Mouse (Mus musculus): ENCODE results near the gene Ppa1.

The Ppa1 gene

DNA sequence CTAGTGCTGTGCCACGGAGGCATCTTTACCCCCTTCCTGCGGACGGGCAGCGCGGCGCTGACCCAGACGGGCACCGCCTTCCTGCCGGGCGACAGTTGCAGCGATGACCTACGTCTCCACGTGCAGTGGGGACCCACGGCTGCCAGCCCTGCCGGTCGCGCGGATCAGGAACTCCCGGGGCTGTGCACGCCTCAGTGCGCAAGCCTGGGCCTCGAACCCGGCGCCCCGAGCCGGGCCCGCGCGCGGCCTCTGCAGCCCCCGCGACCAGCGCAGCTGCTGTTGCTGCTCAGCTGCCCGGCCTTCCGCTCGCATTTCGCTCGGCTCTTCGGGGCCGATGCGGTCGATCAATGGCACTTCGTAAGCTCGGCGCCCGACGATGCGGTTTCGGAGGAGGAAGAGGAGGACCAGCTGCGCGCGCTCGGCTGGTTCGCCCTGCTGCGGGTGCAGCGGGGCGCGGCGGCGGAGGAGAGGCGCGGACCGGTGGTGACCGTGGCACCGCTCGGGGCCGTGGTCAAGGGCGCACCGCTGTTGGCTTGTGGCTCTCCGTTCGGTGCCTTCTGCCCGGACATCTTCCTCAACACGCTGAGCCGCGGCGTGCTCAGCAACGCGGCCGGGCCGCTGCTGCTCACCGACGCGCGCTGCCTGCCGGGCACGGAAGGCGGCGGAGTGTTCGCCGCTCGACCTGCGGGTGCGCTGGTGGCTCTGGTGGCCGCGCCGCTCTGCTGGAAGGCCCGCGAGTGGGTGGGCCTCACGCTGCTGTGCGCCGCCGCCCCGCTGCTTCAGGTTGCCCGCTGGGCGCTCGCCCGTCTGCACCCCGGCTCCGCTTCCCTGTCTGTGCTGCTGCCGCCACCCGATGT lies 47.6 kb downstream of the Ppa1 start:
- DNase-seq (ENCODE audit: low read depth, low spot score) = no peak

DNA sequence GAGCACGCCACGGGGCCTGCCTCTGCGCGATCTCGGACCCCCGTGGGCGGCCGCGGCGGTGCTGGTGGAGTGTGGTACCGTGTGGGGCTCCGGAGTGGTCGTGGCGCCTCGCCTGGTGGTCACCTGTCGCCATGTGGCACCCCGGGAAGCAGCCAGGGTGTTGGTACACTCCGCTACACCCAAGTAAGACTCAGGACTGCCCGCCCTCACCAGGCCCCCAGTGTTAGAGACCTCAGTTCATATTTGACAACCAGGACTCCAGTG lies 48.1 kb downstream of the Ppa1 start:
- DNase-seq (ENCODE audit: low read depth, low spot score) = no peak

DNA sequence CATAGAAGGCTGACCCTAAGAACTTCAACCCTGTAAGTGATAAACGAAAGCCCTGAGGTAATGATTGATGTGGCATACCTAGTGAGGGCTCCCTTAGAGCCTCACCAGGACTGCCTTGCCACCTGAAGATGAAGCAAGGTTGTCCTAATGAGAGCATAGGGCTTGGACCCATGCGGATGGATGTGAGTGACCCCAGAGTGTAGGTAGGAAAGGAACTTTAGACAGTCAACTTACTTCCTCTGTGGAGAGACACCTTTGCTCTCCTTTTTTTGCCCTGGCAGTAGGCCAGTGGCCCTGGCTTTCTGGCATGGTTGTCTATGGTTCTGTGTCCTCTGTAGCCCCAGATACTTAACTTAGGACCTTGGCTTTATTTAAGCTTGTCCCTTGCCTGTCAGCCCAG lies 48.7 kb downstream of the Ppa1 start:
- no peak for DNase-seq (ENCODE audit: low read depth, low spot score)

DNA sequence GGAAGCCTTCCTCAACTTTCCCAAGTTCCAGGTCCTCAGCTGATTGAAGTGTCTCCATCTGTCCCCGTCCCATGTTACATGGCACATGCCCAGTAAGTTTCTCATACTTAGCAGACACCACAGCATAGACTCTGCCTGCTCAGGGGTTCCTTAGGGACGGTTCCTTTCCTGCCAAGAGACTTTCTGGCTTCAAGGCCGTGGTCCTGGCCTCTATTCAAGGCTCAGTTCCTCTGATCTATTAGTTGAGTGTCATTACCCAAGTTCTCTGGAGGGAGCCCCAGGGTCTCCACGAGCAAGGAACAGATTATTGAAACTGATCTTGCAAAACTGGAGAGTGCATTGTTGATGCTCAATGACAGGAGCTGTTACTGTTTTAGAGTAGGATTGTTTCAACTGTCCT lies 56.3 kb downstream of the Ppa1 start:
- DNase-seq (ENCODE audit: low read depth, low spot score) = no peak

DNA sequence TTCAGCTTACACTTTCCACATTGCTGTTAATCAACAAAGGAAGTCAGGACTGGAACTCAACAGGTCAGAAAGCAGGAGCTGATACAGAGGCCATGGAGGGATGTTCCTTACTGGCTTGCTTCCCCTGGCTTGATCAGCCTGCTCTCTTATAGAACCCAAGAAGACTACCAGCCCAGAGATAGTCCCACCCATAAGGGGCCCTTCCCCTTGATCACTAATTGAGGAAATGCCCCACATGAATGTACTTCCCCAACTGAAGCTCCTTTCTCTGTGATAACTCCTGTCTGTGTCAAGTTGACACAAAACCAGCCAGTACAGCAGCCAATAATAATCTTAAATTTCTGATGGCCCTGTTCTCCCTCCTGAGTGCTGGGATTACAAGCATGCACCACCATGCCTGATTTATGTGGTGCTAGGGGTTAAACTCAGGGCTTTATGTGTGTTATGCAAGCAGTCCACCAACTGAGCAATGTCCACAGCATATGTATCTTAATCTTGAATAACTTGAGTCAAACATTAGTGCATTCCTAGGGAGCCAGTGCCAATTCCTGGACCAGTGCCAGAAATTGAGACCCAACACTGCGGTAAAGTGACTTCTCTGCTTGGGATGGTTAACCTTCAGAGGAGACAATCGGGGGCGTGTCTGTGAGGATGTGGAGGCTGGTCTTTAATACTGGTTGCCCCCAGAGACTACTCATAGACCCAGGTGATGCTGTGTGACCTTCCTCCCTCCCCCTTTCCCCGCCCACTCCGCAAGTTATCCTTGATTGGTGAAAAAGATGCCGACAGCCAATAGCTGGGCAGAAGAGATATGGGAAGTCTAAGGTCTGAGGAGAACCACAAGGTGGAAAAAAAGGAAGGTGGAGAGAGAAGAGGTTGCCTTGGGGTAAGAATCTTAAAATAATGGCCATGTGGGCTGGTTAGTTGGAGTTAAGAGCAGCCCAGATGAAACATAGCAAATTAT lies 58.3 kb downstream of the Ppa1 start:
- DNase-seq (ENCODE audit: low read depth, low spot score) = no peak

DNA sequence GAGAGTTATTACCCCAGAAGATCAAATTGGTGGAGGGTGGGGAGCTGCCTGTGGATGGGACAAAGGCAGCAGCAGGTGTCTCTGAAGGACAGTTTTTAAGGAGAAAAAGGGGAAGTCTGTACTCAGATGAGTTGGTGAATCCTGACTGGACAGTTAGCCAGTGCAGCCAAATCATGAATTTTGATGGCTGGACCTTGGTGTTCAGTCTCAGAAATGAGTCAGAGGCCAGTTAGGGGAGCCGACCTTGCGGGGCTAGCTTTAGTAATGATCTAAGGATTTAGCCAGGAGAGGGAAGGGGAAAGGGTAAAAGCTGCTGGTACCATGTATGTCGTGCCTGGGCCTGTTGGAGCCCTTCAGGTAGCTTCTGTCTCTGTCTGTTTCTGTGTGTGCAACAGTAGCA lies 65.2 kb downstream of the Ppa1 start:
- no peak for DNase-seq (ENCODE audit: low read depth, low spot score)

DNA sequence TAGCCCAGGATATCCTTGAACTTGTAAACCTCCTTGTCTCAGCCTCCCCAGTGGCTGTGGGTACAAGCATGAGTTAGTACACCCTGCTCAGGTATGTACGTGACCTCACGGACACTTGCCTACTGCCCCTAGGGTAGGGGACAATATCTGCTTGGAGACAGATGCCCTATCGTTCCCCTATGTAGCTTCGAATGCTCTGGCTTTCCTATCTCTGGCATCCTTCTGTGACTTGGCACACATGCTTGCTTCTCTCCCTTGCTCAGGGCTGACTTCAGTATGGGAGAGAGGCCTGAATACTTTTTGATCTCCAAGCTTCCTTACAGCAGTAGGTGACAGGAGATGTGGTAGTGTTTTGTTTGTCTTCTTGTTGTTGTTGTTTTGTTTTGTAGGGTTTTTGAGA lies 65.8 kb downstream of the Ppa1 start:
- DNase-seq (ENCODE audit: low read depth, low spot score) = no peak

DNA sequence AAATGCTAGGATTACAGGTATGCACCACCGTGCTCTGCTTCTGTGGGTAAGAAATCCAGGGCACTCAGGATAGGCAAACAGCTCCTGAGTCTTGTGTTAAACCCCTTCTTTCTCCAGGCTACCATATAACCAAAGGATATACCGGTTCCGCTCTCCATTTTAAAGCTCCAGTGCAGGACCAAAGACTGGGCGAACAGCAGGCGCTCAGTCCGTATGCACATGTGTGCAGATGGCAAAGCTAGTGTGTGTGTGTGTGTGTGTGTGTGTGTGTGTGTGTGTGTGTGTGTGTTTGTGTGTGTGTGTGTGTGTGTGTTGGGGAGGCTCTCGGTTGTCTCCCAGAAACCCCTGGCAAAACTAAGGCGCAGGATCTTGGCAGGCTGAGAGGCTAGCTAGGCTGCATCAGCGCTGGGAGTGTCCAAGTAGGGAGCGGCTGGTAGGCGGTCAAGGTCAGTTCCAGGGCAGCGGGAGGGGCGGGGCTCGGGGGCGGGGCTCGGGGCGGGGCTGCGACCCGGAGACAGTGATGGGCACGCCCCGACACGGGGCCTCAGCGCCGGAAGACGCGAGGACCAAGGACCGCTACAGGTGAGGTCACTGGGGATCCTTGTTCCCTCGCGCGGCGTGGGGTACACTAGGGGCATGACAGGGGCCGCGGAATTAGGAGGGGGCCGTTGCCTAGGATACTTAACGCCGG lies 66.6 kb downstream of the Ppa1 start, which contains the start of gene Aifm2:
TSS of gene Aifm2 (plus strand) at position 493 of the 691 bp plus-strand sequence.
- DNase-seq (ENCODE audit: low read depth, low spot score) = peak; percentile 31

DNA sequence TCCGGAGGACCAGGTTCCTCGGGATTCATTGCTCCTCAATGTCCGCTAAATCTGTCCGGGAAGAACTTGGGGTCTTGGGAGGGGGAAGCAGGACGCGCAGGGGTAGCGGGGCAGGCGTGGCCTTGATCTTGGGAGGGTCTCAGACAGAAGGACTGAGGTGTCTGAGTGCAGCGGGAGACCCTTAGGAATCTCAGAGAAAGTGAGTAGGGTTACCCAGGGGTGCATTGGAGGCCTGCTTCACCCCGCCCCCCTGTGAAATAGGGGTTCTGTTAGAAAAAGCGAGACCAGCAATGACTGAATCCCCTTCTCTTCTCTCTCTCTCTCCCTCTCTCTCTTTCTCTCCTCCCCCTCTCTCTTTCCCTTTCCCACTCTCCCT lies 67.1 kb downstream of the Ppa1 start:
- no peak for DNase-seq (ENCODE audit: low read depth, low spot score)

DNA sequence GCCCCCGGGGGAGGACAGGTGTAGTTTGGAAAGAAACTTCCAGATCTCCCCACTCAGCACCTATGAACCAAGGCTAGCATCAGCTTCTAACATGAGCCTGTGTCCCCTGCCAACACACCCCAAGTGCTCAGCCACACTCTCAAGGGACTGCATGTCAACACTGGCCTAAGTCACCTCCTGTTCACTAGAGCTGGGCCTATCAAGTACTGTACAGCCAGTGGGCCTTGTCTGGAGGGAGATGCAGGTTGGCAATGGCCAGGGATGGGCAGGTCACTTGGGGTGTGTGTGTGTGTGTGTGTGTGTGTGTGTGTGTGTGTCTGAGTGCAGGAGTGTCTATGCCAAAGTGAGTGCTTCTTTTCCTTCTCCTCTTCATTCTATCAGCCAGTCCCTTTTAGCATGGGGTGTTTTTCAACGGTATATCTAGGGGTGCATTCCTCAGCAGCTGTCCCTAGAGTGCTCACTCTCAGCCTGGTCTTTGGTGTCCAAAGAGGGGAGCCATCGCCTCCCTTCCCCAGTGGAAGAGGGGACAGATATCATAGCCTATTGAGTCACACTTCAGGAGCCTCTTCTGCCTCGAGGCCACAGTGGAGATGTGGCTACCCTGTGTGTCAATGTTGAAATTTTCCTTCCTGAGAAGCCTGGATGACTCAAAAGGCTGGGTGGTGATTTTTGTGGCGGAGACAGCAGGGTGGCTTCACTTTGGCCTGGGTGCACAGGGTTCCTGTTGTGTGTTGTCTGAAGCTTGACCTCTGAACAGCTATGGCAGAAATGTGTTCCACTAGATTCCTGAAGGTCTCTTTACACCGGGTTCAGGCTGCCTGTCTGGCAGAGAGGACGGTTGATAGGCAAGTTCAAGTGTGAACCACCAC lies 67.9 kb downstream of the Ppa1 start:
- no peak for DNase-seq (ENCODE audit: low read depth, low spot score)

DNA sequence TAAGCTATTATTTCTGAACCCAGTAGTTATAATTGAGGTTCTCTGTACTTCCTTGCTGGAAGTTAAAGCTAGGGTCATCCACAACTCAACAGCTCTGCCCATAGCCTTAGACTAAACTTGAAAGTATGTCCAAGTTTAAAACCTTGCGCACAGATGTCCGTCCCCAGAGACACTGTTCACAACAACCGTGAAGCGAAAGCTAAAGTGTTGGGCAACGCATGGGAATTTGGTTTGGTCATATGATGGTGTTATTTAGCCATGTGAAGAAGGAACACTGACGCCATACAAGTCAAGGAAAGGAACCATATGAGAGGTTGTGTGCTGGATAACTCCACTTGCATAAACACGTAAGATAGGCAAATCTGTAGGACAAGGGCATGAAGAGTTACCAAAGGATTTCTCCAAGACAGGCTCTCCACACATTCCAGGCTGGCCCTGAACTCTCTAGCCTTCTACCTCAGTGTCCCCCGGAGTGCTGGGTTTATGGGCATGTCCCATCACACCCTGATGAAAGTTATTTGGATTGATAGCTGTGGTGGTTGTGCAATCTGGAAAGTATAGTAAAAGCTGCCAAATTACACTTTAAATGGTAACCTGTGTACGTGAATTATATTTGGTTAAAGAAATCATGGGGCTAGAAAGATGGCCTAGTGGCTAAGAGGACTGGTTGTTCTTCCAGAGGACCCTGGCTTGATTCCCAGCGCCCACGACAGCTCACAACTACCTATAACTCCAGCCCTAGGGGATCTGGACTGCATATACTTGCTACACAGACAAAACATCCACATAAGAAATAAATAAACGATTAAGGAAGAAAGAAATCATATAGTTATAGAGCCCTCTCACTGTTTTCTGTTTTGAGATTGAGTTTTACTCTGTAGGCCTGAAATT lies 69.3 kb downstream of the Ppa1 start:
- DNase-seq (ENCODE audit: low read depth, low spot score) = no peak

DNA sequence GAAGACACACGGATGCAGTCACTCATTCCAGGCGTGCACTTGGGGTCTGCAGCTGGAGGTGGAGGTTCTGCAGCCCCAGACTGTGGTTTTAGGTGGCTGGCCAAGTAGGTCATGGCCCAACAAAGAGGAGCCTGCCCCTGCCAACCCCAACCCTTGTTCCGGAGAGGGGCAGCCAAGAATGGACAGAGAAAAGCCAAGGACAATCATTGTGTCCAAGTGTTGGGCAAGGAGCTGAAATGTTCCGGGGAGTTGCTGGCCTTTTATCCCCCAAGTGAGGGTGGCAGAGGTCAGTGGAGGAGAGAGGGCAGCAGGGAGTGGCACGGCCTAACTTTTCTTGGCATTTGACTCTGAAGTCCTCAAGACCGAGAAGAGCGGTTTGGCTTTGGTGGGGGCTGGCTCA lies 72.0 kb downstream of the Ppa1 start:
- no peak for DNase-seq (ENCODE audit: low read depth, low spot score)

DNA sequence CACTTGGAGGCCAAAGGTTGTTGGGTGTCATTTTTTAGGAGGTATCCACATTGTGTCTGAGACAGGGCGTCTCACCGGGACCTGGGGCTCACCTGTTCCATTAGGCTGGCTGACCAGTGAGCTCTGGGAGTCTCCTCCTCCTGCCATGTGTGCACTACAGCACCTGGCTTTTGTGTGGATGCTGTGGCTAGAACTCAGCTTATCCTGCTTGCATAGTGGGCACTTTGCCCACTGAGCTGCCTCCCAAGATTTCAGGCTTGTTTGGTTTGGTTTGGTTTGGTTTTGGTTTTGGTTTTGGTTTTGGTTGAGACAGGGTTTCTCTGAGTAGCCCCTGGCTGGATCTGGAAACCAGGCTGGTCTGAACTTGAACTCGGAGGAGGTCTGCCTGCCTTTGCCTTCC lies 73.9 kb downstream of the Ppa1 start:
- no peak for DNase-seq (ENCODE audit: low read depth, low spot score)

DNA sequence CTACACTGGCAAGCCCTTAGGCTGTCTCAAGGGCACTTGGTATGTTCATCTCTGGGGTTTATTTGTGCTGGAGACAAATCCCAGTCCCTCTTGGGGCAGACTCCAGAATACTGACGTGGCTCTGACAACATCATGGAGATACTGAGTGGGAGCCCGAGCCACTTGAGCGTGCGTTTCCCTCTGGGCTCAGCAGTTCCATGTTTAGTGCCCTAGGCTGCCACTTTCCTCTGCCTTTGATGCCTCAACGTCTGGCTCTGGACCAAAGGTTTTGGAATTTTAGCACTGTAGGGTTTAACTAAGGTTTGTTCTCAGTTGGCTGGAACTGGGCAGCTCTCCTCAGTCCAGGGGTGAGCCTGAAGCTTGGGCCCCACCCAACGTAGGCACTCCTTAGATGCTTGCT lies 74.9 kb downstream of the Ppa1 start:
- no peak for DNase-seq (ENCODE audit: low read depth, low spot score)
